Mouse (Mus musculus) G1E (cell line): ENCODE results near the gene 1700034J05Rik.

ENCODE experiments used
- CTCF ChIP-seq: IDR thresholded peaks from 2 replicates; pipeline ENCODE4 v1.5.1; 2012; ENCODE audit warnings: low read depth, low read length, inconsistent platforms, mixed read lengths
- GATA1 ChIP-seq: IDR thresholded peaks from 2 replicates; pipeline ENCODE4 v1.6.1; 2012; ENCODE audit warnings: borderline replicate concordance, low read length, inconsistent platforms, mixed read lengths
- GATA2 ChIP-seq: IDR thresholded peaks from 2 replicates; pipeline ENCODE4 v1.6.1; 2012; ENCODE audit warnings: low read depth, low read length, inconsistent platforms, borderline replicate concordance
- POLR2AphosphoS5 ChIP-seq: IDR thresholded peaks from 2 replicates; pipeline ENCODE4 v1.6.1; 2012; ENCODE audit warnings: low read depth, low read length, inconsistent platforms; ENCODE audit not compliant: insufficient replicate concordance
- TAL1 ChIP-seq: conservative IDR thresholded peaks from 2 replicates; pipeline ENCODE4 v1.6.1; 2012; ENCODE audit warnings: low read depth, low read length, inconsistent platforms, mixed read lengths

GRCm38 (mm10) chr6:146913489-146914198, 40.6 kb downstream of the 1700034J05Rik start:
- TF ChIP-seq TAL1 (no peak), CTCF (no peak), POLR2AphosphoS5 (no peak), GATA1 (no peak), GATA2 (no peak)
